Mouse (Mus musculus): ENCODE data around the gene Bloc1s4. TPM values are rescaled to one million over a fixed set of nuclear protein-coding genes. Genes with fewer than 3 reads are reported as not detected.

Gene Bloc1s4
- total RNA-seq (2021) = 10 to 100 TPM; 14.0 to 14.2 TPM
- long read RNA-seq, experiment 1, transcript Bloc1s4-201 (1 exons, 1,273 nt) = major isoform, 27 of 27 reads
- long read RNA-seq, experiment 1, partial matches to known transcripts = 0 of 27 reads
- long read RNA-seq, experiment 1, other reads (novel, unspliced or antisense) = 0 of 27 reads
- long read RNA-seq, experiment 2, transcript Bloc1s4-201 (1 exons, 1,273 nt) = major isoform, 10 of 10 reads
- long read RNA-seq, experiment 2, partial matches to known transcripts = 0 of 10 reads
- long read RNA-seq, experiment 2, other reads (novel, unspliced or antisense) = 0 of 10 reads

DNA sequence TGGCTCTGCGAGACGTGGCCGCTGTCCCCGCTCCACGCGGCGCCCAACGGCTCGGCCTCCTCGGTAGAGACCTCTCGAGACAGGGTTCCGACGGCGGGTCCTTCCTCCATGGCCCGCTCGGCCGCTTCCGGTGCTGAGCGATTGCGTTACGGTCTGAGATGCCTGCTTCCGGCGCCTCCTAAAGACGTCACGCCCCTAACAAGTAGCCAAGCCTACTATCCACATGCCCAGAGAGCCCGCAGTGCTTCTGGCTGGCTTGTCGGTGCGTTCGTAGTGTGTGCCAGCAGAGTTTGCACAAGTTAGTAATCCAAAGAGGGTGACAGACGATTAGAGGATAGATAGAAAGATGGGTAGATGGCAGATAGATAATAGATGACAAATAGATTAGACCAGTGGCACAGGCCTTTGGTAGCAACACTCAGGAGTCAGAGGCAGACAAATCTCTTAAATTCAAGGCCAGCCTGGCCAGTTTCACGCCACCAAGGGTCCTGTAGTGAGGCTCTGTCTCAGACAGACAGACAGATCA, at the start of gene Bloc1s4:
Gene Bloc1s4 (minus strand): TSS at position 115 of the 526 bp plus-strand sequence.
- DNase-seq = peak; percentile 93 to 95

DNA sequence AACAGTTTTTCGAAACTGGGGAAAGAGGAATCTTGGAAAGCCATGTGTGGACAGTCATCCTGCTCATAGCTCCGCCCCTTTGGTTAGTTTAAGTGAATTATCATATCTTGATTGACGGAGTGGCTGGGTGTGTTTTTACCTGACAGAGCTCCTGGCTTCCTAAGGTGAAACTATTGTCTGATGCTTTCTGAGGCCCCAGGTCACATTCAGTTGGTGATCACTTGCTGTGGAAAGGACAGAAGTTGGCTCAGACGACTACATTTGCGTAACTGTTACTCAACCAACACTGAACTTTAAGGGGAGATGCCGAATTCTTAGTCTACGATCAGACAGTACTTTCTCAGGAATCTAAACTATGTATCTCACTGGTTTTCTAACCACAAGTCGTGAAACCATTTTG, 48.8 kb upstream of the Bloc1s4 start:
- DNase-seq = no peak

DNA sequence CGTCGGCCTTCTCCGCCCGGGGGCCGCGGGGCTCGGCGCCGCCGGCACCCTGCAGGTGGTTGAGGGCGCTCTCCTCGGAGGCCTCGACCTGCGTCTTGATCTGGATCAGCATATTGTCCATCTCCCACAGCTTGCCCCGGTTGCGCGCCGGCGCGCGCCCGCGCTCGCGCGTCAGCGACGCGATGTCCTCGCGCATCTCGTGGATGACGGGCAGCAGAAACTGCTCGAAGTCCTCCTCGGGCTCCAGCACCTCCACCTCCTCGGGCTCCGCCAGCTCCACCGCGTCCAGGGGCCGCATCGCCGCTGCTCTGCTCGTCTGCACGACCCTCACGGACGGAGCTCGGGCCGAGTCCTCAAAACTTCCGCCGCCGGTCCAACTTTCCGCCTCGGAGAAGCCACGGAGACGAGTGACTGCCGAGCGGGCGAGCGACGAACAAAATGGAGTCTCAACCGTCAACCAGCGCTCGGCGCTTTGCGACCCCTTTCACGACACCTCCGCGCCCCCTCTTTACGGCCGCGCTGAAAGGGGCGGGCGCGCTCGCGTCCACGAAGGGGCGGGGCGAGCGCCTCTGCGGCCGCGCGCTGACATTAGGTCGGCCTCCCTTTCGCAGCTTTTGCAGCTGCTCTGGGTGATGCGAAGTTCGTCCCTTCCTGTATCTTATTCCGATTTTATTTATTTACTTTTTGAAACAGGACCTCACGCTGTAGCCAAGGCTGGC, 48.0 kb upstream of the Bloc1s4 start, which contains the start of gene Mrfap1:
Gene Mrfap1 (minus strand): TSS at position 477 of the 719 bp plus-strand sequence.
- DNase-seq = peak; percentile 95 to 96

DNA sequence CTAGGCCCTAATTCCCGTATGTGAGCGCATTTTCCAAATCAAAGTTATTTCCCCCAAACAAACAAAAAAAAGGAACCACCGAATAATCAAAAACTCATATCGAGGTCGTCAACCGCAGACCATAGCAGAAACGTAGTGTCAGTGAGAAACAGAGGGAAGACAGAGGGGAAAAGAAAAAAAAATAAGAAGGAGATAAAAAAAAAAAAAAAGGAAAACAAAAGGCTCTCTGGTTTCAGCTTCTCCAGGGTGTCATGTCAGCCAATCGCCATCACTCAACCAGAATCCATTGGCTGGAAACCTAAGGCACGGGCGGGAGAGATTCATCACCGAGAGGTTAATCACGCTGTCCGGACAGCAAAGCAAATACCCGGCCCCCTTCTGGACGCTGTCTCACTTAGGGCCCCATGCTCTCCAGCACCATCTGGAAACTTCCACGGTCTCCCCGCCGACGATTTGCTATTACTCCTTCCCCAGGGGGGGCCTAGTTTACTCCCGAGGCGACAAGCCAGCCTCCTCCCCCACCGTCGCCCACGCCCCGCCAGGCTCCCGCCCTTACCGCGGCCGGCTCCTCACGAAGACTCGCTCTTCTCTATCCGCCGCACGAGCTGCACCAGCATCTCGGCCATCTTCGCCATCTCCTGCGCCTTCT, 47.3 kb upstream of the Bloc1s4 start:
- peak; percentile 78 to 80 for DNase-seq

DNA sequence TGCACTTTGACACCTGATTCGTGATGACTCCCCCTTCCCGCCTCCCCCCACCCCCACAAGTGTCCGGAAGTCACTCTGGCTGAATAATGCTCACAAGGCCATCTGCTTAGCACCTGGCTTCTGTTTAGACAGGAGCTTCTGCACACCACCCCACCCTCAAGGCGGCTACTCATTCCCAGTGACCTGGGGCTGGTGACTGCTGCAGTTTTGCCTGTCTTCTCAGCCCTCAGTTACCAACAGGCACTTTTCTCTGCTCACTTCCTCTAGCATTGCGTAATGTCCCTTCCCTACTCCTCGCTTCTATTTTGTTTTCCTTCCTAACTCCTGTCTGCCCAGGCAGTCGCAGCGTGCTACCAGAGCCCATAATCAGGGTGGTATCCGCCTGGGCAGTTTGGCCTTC, 43.4 kb upstream of the Bloc1s4 start:
- peak in 1 of 2 experiments; percentile 25 for DNase-seq

DNA sequence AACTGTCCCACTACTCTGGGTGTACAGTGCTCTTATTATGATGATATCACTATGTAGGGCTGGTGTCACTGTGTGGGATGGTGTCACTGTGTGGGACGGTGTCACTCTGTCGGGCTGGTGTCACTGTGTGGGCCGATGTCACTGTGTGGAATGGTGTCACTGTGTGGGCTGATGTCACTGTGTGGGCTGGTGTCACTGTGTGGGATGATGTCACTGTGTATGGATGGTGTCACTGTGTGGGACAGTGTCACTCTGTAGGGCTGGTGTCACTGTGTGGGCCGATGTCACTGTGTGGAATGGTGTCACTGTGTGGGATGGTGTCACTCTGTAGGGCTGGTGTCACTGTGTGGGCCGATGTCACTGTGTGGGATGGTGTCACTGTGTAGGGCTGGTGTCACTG, 37.6 kb upstream of the Bloc1s4 start:
- DNase-seq = no peak

DNA sequence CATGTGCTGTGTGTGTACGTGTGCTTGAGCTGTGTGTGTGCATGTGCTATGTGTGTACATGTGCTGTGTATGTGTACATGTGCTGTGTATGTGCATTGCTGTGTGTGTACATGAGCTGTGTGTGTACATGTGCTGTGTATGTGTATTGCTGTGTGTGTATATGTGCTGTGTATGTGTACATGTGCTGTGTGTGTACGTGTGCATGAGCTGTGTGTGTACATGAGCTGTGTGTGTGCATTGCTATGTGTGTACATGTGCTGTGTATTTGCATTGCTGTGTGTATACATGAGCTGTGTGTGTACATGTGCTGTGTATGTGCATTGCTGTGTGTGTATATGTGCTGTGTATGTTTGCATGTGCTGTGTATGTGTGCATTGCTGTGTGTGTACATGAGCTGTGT, 31.1 kb upstream of the Bloc1s4 start:
- no peak for DNase-seq

DNA sequence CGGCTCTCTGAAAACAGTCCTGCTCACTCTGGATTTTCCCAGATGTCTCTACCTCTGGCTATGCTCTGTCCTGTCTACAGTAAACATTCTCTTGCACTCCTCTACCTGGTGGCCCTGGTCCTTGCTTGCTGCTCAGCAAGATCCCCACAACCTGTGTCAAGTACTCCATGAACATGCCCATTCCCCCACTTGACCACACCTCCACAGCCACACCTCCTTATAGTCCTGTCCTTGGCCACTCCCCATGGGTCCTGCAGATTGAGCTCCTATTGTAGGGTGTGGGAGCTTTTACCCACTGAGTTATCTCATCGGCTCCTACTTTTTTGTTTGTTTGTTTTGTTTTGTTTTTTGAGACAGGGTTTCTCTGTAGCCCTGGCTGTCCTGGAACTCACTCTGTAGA, 30.5 kb upstream of the Bloc1s4 start:
- DNase-seq = no peak

DNA sequence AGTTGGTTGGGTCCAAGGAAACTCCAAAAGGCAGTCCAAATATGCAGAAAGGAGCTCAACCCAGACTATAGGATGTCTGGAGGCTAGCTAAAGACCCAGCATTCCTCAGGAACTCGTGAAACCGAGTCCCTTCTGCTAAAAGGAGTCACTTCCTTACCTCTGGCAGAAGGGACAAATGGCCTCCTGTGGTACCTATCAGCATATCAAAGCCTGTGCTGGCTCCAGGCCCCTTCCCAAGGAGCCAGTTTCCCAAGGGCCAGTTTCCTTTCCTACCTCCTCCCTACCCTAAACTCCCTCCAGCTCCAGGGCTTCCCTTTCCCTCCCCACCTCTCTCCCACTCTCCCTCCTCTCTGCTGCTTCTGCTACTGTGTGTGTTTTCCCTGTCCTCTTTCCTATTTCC, 28.7 kb upstream of the Bloc1s4 start:
- DNase-seq = no peak

DNA sequence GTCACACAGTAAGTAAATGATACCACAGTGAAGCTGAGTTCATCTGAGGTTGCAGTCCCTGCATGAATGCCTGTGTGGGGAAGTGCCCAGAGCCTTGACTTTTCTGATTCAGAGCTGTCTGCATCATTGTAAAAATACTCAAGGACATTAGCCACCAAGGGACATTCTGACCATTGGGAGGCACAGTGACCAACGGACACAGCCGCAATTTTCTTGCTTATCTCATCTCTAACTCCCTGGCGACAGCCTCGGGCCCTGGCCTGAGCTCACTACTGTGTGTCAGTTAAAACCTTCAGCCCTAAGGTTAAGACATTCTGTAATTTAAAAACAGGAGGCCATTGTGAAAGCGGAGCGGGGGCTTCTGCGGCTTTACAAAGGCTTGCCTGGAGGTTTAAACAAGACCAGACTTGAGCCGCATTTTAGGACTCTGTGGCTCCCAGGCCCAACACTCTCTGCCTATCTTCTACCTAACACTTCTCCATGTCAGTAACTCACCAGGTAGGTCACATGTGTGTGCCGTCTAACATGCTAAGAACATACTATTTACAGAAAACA, 27.6 kb upstream of the Bloc1s4 start:
- peak in 1 of 2 experiments; percentile 14 for DNase-seq

DNA sequence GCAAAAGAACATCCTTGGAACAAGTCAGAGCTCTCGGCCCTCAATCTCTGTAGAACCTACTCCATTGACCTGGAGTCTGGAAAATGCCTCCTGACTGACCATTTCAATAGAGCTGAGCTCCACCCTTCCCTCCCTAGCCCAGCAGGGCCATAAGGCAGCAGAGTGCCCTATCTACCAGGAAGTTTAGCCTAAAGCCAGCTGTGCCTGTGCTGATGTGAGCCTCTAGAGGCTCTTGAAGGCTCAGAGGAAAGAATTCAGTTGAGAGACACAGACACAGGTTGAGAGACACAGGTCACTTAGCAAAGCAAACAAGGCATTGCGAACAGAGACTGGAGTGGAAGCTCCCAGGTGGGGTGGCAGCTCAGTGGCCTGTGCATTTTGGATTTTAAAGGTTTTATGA, 26.9 kb upstream of the Bloc1s4 start:
- no peak for DNase-seq

DNA sequence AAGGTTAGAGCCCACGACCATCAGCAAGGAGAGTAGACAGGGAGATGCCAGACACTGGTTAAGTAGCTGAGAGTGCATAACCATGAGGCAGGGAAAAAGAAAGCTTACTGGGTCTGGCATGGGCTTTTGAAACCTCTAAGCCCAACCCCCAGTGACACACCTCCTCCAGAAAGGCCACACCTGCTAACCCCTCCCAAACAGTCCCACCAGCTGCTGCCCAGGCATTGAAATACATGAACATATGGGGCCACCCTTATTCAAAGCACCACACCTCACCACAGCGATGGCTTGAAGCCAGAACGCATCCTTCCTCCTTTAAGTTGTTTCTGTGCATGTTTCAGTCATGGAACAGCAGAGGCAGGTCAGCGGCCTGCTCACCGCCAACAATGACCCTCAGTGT, 24.1 kb upstream of the Bloc1s4 start:
- no peak for DNase-seq

DNA sequence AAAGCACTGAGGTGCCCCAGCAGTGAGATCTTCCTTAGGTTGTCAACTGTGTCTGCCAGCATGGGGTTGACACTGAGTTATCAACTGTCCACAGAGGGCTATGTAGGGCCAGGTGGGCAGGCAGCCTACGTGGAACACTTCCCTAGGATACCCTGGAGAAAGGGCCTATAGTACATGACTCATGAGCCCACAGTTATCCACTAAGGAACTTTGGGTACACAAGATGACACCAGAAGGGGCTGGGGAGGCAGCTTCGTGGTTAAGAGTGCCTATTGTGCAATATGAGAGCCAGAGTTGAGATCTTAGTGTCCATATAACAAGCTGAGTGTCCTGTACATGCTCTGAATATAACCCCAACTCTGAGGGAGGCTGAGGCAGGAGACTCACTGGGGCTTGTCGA, 21.2 kb upstream of the Bloc1s4 start:
- no peak for DNase-seq

DNA sequence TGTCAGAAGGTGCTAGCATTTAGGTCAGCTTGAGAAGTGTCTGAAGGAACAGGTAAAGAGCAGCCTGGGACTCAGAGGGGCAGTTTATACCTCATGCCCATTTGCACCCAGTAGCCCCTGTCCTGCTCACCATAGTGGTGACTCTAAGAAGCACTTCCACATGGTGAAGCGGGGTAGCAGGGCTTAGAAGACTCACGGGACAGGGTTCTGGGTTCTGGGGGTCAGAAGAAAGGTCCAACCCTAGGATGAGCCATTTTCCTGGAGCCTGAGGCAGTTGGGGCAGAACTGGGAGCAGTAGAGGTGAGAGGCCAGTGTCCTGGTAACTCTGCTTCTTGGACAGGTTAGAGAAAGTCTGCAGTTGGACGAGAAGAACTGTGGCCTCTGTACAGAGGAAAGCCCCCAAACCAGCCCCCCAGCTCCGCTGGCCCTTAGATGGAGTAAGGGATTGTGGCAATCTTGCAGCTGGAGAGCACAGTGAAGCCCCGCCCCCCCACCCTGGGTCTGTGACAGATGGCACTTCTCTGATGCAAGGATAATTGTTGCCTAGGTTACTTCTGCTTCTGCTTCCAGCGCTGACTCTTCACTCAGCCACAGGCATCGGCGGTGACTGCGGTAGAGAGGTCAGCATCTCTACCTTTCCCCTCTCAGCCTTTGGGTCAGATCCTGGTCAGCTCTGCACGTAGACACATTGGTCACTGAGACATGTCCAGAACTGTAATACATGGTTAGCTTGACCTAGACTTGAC, 18.7 kb upstream of the Bloc1s4 start:
- DNase-seq = no peak

DNA sequence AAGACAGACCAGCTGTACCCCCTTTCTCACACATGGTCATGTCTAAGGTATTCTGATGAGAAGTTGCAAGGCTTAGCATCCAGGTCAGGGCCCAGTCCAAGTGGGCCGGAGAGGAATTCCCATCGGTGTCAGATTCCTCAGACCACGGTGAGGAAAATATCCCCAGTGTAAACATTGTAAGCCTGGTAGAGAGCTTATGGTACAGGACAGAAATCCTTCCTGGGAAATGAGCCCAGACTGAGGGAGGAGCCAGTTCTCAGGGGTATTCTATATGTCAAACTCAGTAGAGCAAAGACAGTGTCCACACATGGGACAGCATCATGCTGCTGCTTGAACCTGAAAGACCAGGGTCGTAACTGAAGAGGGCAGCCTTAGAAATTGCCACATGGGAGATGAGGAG, 11.4 kb upstream of the Bloc1s4 start:
- no peak for DNase-seq

DNA sequence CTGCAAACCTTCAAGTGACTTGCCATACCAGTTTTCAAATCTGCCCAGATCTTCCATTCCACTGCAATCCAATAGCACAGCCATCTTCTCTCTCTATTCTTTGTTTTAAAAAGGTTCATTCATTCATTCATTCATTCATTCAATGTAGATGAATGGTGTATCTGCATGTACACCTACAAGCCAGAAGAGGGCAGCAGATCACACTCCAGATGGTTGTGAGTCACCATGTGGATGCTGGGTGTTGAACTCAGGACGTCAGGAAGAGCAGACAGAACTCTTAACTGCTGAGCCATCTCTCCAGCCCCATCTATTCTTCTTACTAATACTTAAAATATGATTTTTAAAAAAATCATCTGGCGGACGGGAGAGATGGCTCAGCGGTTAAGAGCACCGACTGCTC, 8.6 kb upstream of the Bloc1s4 start:
- DNase-seq = no peak

DNA sequence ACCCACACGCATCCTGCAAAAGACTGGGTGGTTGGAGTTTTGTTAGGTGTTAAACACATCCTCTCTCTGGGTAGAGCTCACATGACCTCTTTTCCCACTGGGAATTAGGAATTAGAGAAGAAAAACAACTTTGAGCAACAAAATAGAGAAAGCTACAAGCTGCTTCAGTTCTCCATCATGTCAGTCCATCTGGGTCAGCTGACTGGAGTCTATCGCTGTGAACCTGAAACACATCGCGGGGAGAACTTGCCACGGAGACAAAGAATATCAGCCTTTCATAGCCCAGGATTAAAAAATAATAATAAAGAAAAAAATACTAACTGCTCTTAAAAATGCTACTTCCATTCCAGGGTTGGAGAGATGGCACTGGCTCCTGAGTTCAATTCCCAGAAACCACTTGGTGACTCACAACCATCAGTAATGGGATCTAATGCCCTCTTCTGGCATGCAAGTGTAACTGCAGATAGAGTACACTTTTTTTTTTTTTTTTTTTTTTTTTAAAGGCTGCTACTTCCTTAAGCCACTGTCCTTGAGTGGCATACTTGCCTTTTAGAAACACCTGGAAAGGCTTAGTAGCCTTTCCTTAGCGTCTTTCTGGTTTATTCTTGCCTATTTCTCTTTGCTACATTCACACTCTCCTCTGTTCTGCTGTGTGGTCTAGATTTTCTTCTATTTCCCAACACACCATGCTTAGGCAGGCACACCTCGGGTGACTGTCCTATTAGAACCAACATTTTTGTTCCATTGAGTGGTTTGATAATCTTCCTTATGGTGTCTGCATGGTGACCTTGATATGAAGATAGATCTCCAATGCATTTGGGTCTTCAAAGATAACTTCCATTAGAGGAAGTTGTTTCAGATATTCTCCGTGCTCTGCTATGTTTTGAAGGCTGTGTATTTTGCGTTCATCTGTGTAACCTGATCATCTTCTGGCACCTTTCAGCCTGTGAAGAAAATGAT, 1.9 kb upstream of the Bloc1s4 start:
- DNase-seq = no peak

DNA sequence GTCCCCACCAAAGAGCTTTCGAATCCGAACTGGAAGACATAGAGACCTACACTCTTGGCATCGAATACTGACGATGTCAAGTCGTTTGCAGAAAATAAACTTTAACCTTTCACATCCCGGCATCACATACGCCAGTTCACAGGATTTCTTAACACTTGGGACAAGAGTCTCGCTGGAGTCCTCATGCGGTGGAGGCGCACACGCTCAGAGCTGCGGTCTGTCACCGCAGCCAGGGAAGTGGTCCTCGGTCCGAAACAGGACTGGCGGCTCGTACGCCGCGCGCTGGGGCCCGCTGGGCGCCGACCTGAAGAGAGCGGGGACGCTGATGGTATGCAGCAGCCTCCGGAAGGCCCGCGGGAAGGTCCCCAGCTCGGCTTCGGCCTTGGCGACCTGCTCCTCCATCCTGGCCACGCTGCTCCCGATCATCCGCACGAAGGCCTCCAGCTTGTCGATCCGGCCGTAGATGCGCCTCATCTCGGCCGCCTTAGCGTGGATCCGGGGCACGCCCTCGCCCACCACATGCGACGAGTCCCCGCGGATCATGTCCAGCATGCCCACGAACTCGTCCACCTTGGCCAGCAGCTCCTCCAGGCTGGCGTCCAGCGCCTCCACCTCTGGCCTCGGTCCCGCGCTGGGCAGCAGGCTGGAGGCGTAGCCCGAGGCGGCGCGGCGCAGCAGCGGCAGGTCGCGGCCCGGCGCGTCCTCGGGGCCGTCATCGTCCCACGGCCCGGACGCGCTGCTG, 485 bp downstream of the Bloc1s4 start:
- peak in 1 of 2 experiments; percentile 36 for DNase-seq

DNA sequence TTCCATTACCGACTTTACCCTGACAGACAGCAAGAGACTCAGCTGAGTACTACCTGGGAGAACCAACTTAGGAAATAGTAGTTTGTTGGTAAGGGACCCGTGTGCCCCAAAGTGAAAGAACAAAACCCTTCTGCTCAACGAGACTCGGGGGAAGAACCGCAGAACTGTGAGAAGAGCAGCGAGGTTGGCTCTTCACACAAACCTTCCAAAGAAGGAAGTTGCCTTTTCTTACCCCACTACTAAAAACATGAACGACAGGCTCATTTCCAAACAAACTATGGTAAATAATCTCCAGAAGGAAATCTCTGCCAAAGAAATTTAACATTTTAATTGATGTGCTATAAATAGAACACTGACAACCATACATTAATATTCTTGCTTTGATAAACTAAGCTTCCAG, 1.4 kb downstream of the Bloc1s4 start:
- no peak for DNase-seq
